Mouse (Mus musculus) heart, adult 2 months (tissue): Measurements from ENCODE around the gene St8sia1.

Experiments used
- CTCF ChIP-seq: fragments of 200-600 bp; IDR thresholded peaks from 2 replicates; pipeline ENCODE4 v1.8.1; 2022; ENCODE audit warnings: antibody characterized with exemption, mild to moderate bottlenecking, moderate library complexity
- POLR2A ChIP-seq: fragments of 200-500 bp; IDR thresholded peaks from 2 replicates; pipeline ENCODE4 v1.6.1; 2011; ENCODE audit warnings: mild to moderate bottlenecking, low read depth, low read length, control low read depth; ENCODE audit not compliant: insufficient read depth

- TF ChIP-seq CTCF = no peak
- TF ChIP-seq POLR2A = no peak
Measured at GRCm38 (mm10) chr6:142814011-142814410, 150.2 kb downstream of the St8sia1 start.
